Comparison of ENCODE assay signal across 17 mouse cellular contexts in the genomic region with DNA sequence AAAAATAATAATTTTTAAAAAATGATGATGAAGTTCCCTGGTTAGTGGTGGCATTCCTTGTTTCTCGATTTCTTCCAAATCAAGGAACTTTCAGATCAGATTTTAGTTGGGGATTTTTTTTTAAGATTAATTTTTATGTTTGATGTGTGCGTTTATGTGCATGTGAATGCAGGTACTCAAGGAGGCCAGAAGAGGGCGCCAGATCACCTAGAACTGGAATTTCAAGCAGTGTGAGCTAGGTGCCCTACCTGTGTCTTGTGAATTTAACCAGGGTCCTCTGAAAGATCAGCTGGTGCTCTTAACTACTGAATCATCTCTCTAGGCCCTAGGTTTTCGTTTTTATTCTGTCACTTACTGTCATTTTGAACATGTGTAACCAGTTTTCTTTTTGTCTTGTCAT. TPM values are rescaled to one million over a fixed set of nuclear protein-coding genes. Genes with fewer than 3 reads are reported as not detected.
A peak's percentile ranks its signal among the peaks of the same experiment; 100 is the strongest.
DNase-seq lines count a peak whose midpoint lies in the region; ATAC-seq and TF ChIP-seq lines count a peak whose summit lies in the region.
"Had no signal": no experiment of that assay in that cellular context is flagged by ENCODE, and none has a peak within 500 bp of the region (broad histone marks: within the 10 kb centered on the region; RNA-seq: fewer than 3 reads in every experiment).

No protein-coding gene starts in this region.

- no peaks in the 10 kb centered on the region for H3K27me3 ChIP-seq in liver, adult 2 months (ENCODE audit: control insufficient read depth, insufficient read depth, low read length)
- H3K27me3 ChIP-seq in liver, embryonic 12.5 days (replicated peaks): no peaks in the 10 kb centered on the region
- H3K27me3 ChIP-seq: embryonic facial prominence, embryonic 13.5 days; forebrain, embryonic 13.5 days; heart, embryonic 15.5 days; midbrain, embryonic 13.5 days; neural tube, embryonic 13.5 days had no signal

- WGBS in liver, adult 2 months: 75% methylated on average over 4 of the region's 4 CpGs
- 46% methylated on average over 4 of the region's 4 CpGs for WGBS in liver, embryonic 12.5 days (ENCODE audit: insufficient replicate concordance)

- no peaks in the 10 kb centered on the region for H3K79me2 ChIP-seq in liver, adult 2 months (ENCODE audit: control insufficient read depth, insufficient read depth, low read length)

- H3K36me3 ChIP-seq in liver, adult 2 months (ENCODE audit: control insufficient read depth, insufficient read depth, low read length): no peaks in the 10 kb centered on the region
- H3K36me3 ChIP-seq in liver, embryonic 12.5 days: no peaks in the 10 kb centered on the region
- H3K36me3 ChIP-seq: embryonic facial prominence, embryonic 13.5 days; heart, embryonic 15.5 days; midbrain, embryonic 13.5 days; neural tube, embryonic 13.5 days had no signal

- H3K27ac ChIP-seq in liver, adult 2 months (replicated peaks; ENCODE audit: insufficient read depth, low read depth, low read length): no peak overlapping the region
- H3K27ac ChIP-seq in liver, embryonic 12.5 days: no peak overlapping the region
- H3K27ac ChIP-seq: embryonic facial prominence, embryonic 13.5 days; forebrain, embryonic 13.5 days; heart, embryonic 15.5 days; midbrain, embryonic 13.5 days; neural tube, embryonic 13.5 days had no signal

- H3K4me2 ChIP-seq in liver, embryonic 12.5 days: no peak overlapping the region
- H3K4me2 ChIP-seq: embryonic facial prominence, embryonic 13.5 days; forebrain, embryonic 13.5 days; heart, embryonic 15.5 days; midbrain, embryonic 13.5 days; neural tube, embryonic 13.5 days had no signal

- TF ChIP-seq POLR2A in liver, adult 2 months (IDR thresholded peaks at IDR 0.05; ENCODE audit: extremely low read depth, insufficient read depth, low read length): no peak

- DNase-seq in liver, adult 2 months (ENCODE audit: extremely low read depth, low read depth, low spot score): no peak
- DNase-seq in CD4-positive helper T cell, adult 2 months (ENCODE audit: low read depth, low spot score): peak; percentile 32
- DNase-seq in ES-CJ7 (ENCODE audit: low read depth, low spot score): peak; percentile 17
- peak; percentile 50 for DNase-seq in induced T-regulatory cell, adult 2 months (ENCODE audit: low read depth)
- DNase-seq in layer of hippocampus, adult 8-10 months (ENCODE audit: low spot score in 2 of 2): no peak
- no peak for DNase-seq in adrenal gland, postnatal 25 days
- DNase-seq: cerebellum, adult 9-11 months; gastrocnemius, postnatal 25 days had no signal

- no peak overlapping the region for H3K9ac ChIP-seq in liver, adult 2 months (ENCODE audit: low read depth, low read length)
- no peak overlapping the region for H3K9ac ChIP-seq in liver, embryonic 12.5 days
- H3K9ac ChIP-seq: embryonic facial prominence, embryonic 13.5 days; forebrain, embryonic 13.5 days; heart, embryonic 15.5 days; midbrain, embryonic 13.5 days; neural tube, embryonic 13.5 days had no signal

- H3K4me3 ChIP-seq in liver, adult 2 months (ENCODE audit: insufficient read depth, low read depth, low read length): no peak overlapping the region
- no peak overlapping the region for H3K4me3 ChIP-seq in liver, embryonic 12.5 days
- H3K4me3 ChIP-seq: embryonic facial prominence, embryonic 13.5 days; forebrain, embryonic 13.5 days; heart, embryonic 15.5 days; midbrain, embryonic 13.5 days; neural tube, embryonic 13.5 days had no signal

- no peak for ATAC-seq in liver, embryonic 12.5 days
- ATAC-seq: forebrain, embryonic 13.5 days; midbrain, embryonic 13.5 days had no signal

- H3K9me3 ChIP-seq in liver, embryonic 12.5 days (replicated peaks): no peaks in the 10 kb centered on the region
- H3K9me3 ChIP-seq: embryonic facial prominence, embryonic 13.5 days; forebrain, embryonic 13.5 days; heart, embryonic 15.5 days; midbrain, embryonic 13.5 days; neural tube, embryonic 13.5 days had no signal

- TF ChIP-seq CTCF in liver, adult 2 months (IDR thresholded peaks at IDR 0.05; ENCODE audit: low read depth, low read length): peak; percentile 18; the same call in 1 of the 2 replicates

- no peaks in the 10 kb centered on the region for H3K4me1 ChIP-seq in liver, adult 2 months (ENCODE audit: control insufficient read depth, insufficient read depth, low read length)
- H3K4me1 ChIP-seq in liver, embryonic 12.5 days: no peaks in the 10 kb centered on the region
- H3K4me1 ChIP-seq: embryonic facial prominence, embryonic 13.5 days; forebrain, embryonic 13.5 days; heart, embryonic 15.5 days; midbrain, embryonic 13.5 days; neural tube, embryonic 13.5 days had no signal

RNA-seq across cellular contexts. Expression of gene Cd40lg, which starts 24.0 kb away (rescaled TPM):
- total RNA-seq in liver, adult 2 months (2014; rRNA removed): 0.07 and 0.18 TPM in 2 replicates
- 0.11 TPM in 1 of 2 replicates, not detected in the other for polyA plus RNA-seq in liver, adult 2 months (2012; rRNA removed)
- polyA plus RNA-seq in liver, embryonic 12.5 days (2016; fragmentation: Nextera tagmentation; extraction: Ambion mirVana): not detected in 2 replicates
- total RNA-seq in layer of hippocampus, adult 8-10 months (2022): not detected
- not detected in 2 replicates for total RNA-seq in adrenal gland, postnatal 25 days (2021)
- total RNA-seq: gastrocnemius, postnatal 25 days; left cerebral cortex, postnatal 36 days had no signal
- polyA plus RNA-seq: embryonic facial prominence, embryonic 13.5 days; forebrain, embryonic 13.5 days; heart, embryonic 15.5 days; lung, embryonic 16.5 days; midbrain, embryonic 13.5 days; neural tube, embryonic 13.5 days; stomach, embryonic 14.5 days had no signal

Comparison
In these comparisons a context has a peak if more than half of its experiments do, and no peak if none do; other contexts are left out.
1. DNase-seq: peak in CD4-positive helper T cell, adult 2 months (single experiment), ES-CJ7 (single experiment) and induced T-regulatory cell, adult 2 months (single experiment); none in liver, adult 2 months (single experiment), layer of hippocampus, adult 8-10 months (0 of 2) and adrenal gland, postnatal 25 days (single experiment).